Mouse (Mus musculus) bone marrow macrophage, adult 2 months (primary cell): ENCODE data around the gene Myo15b.

ENCODE experiments used
- CTCF ChIP-seq: IDR thresholded peaks from 2 replicates; pipeline ENCODE4 v1.5.1; 2012; ENCODE audit warnings: low read depth, mild to moderate bottlenecking, low read length, moderate library complexity
- POLR2A ChIP-seq: IDR thresholded peaks from 2 replicates; pipeline ENCODE4 v1.6.1; 2012; ENCODE audit warnings: mild to moderate bottlenecking, low read depth, low read length, borderline replicate concordance

DNA sequence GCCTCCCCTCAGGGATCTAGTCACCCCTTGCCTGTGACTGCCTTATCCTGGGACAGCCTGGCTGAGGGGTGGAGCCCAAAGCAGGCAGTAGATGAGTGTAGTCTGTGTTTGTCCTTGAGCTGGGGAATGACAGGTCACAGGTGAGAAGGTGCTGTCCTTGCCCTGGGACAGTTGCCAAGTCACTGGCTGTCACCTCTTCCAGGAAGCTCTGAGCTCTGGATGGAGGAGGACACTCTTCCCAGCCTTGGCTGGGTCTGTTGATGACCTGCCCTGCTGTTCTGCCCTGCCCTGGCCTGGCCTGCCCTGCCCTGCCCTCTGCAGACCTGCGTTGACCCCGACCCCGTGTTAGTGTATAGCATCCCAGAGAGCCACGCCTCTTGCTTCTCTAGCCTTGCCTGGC is 14.2 kb downstream of the Myo15b start:
- no peak for TF ChIP-seq CTCF
- no peak for TF ChIP-seq POLR2A
